Mouse (Mus musculus) megakaryocyte, embryonic 14.5 days (primary cell): ENCODE data around the gene Prkcz. TPM values are rescaled to one million over a fixed set of nuclear protein-coding genes. Genes with fewer than 3 reads are reported as not detected.

Experiments used
- H3K27me3 ChIP-seq: replicated peaks from 2 replicates; pipeline ENCODE3; 2012; ENCODE audit warnings: inconsistent platforms
- H3K36me3 ChIP-seq: replicated peaks from 2 replicates; pipeline ENCODE3; 2012; ENCODE audit warnings: low read length, inconsistent platforms, mixed read lengths
- H3K4me1 ChIP-seq: 2 replicates; pipeline ENCODE4 v1.6.1; 2012; ENCODE audit warnings: inconsistent platforms
- H3K4me3 ChIP-seq: replicated peaks from 2 replicates; pipeline ENCODE3; 2012; ENCODE audit warnings: moderate library complexity, mild to moderate bottlenecking, inconsistent platforms
- H3K9me3 ChIP-seq: 2 replicates; pipeline ENCODE4 v1.6.1; 2012; ENCODE audit warnings: inconsistent platforms
- FLI1 ChIP-seq: IDR thresholded peaks from 2 replicates; pipeline ENCODE4 v1.6.1; 2012; ENCODE audit warnings: low read length, inconsistent platforms, mixed read lengths
- GATA1 ChIP-seq: IDR thresholded peaks from 3 replicates; pipeline ENCODE4 v1.6.1; 2012; ENCODE audit warnings: mixed read lengths, low read length, inconsistent platforms, borderline replicate concordance
- polyA plus RNA-seq: library from polyadenylated mRNA; stranded (reverse); fragments of >175 nt; gene quantifications from 2 replicates; pipeline ENCODE4 v1.2.3, GENCODE M21; 2012; ENCODE audit warnings: low replicate concordance; ENCODE audit not compliant: insufficient read depth

Gene Prkcz
- polyA plus RNA-seq, 1 experiment, result not detected

DNA sequence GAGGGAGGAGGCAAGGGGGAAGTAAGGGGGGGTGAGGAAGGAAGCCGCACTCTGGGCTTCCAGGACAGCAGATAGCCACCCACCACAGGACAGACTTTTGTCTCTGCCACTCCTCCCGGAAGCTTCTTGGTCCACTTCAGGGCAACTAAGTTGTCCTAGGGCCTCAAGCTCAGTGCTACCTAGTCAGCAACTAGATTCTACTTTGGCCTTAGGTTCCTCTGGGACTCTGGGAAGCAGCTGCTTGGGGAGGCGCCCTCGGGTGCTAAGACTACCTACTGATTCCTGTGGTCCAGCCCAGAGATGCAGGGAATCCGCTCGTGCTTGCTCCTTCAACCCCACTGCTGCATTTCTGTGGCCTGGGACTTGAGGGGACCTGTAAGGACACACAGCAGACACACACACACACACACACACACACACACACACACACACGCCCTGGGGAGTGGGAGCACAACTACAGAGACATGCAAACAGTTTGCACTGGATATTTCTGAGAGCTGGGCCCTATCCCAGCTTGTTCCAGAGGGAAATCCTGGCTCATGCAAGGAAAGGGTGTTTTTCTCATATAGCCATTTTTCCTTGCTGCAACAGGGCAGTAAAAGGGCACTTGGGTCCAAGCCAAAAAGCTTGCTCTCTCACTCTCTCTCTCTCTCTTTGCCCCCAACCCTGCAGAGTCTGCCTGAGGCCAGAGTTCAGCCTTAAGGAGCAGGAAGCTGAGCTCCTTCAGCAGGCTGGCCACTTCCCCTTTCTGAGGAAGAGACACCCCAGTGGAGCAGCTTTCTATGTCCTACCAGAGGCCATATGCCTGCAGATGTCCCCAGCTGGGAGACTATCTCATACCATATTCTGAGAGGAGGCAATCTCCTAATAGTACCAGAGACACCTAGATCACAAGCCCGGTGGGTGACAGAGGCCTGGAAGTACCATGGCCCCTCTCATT, 126.5 kb downstream of the Prkcz start:
- TF ChIP-seq FLI1 (no peak), GATA1 (no peak)
- peak overlapping the region; percentile 90 for H3K4me3 ChIP-seq
- no peaks in the 10 kb centered on the region for H3K27me3 ChIP-seq

DNA sequence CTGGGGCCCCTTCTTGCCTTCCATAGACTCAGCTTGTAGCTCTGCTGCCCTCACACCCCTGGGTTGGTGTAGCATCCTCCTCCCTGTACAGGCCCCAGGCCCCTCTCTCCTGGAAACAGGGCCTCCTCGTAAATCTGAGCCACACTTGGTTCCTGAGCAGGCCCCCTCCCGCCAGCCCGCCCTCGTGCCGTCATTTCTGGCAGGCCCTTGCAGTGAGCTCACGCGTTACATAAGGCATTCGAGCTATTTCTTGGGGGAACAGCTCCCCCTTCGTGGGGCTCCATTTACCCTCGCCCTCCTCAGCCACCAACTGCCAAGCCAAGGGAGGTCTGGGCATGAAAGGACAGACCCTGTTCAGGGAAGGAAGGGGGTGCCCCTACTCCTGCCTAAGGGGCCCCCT, 127.3 kb downstream of the Prkcz start:
- Histone ChIP-seq H3K9me3 (no peaks in the 10 kb centered on the region), H3K36me3 (no peaks in the 10 kb centered on the region), H3K4me1 (peaks cover 81% of the 10 kb centered on the region), H3K4me3 (peak overlapping the region; percentile 90), H3K27me3 (no peaks in the 10 kb centered on the region)
- TF ChIP-seq FLI1 (no peak), GATA1 (no peak)

More for the DNA sequence above, 126.5 kb downstream of the Prkcz start:
- Histone ChIP-seq H3K9me3 (no peaks in the 10 kb centered on the region), H3K4me1 (peaks cover 88% of the 10 kb centered on the region), H3K36me3 (no peaks in the 10 kb centered on the region)

DNA sequence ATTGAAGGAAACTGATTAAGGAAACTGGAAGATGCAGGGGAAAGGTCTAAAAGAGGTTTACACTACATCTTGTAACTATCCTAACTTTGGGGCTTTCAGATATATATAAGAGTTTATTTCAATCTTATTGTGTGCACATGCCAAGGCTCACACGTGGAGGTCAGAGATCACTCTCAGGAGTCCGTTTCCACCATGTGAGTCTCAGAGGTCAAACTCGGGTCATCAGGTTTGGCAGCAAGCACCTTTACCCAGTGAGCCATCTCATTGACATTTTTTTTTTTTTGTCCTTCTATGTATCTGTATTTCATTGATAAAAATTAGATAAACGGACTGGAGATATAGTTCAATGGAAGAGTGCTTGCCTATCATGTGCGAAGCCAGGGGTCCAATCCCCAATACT, 132.7 kb downstream of the Prkcz start:
- TF ChIP-seq GATA1 (no peak), FLI1 (no peak)
- no peaks in the 10 kb centered on the region for H3K36me3 ChIP-seq
- peaks cover 63% of the 10 kb centered on the region for H3K4me1 ChIP-seq
- no peaks in the 10 kb centered on the region for H3K9me3 ChIP-seq
- peaks cover 16% of the 10 kb centered on the region for H3K27me3 ChIP-seq
- H3K4me3 ChIP-seq, result no peak overlapping the region

GRCm38 (mm10) chr4:155227986-155228385, 133.2 kb downstream of the Prkcz start:
- H3K4me3 ChIP-seq, result no peak overlapping the region
- no peaks in the 10 kb centered on the region for H3K9me3 ChIP-seq
- TF ChIP-seq FLI1 (no peak), GATA1 (no peak)
- H3K36me3 ChIP-seq, result no peaks in the 10 kb centered on the region
- H3K27me3 ChIP-seq, result peaks cover 16% of the 10 kb centered on the region
- peaks cover 60% of the 10 kb centered on the region for H3K4me1 ChIP-seq

DNA sequence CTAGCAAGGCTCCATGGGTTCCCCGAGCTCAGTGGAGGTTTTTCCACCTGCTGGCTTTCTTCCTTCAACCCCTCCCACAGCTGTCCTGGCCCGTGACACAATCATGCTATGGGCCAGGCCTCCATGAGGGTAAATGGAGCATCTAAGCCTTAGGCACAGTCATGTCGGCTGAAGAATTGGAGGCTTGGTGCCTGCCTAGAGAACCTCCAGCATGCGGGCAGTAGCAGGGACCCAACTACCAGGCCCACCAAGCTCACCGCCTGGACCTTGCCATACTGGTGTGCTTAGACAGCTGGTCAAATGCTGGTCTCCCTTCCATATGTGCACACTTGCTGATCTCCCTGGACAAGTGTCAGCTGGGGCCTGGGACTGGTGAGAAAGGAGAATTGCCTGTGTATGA, 135.2 kb downstream of the Prkcz start:
- TF ChIP-seq GATA1 (no peak), FLI1 (no peak)
- Histone ChIP-seq H3K4me1 (peaks cover 50% of the 10 kb centered on the region), H3K4me3 (no peak overlapping the region), H3K9me3 (no peaks in the 10 kb centered on the region), H3K36me3 (peaks cover 5% of the 10 kb centered on the region), H3K27me3 (peaks cover 16% of the 10 kb centered on the region)

- Histone ChIP-seq H3K27me3 (peaks cover 16% of the 10 kb centered on the region), H3K4me3 (peak overlapping the region; percentile 96), H3K4me1 (peaks cover 67% of the 10 kb centered on the region), H3K36me3 (peaks cover 12% of the 10 kb centered on the region), H3K9me3 (no peaks in the 10 kb centered on the region)
- TF ChIP-seq GATA1 (no peak), FLI1 (no peak; the same call in 1 of the 2 replicates)
Measured at GRCm38 (mm10) chr4:155223594-155224528, 137.3 kb downstream of the Prkcz start.

DNA sequence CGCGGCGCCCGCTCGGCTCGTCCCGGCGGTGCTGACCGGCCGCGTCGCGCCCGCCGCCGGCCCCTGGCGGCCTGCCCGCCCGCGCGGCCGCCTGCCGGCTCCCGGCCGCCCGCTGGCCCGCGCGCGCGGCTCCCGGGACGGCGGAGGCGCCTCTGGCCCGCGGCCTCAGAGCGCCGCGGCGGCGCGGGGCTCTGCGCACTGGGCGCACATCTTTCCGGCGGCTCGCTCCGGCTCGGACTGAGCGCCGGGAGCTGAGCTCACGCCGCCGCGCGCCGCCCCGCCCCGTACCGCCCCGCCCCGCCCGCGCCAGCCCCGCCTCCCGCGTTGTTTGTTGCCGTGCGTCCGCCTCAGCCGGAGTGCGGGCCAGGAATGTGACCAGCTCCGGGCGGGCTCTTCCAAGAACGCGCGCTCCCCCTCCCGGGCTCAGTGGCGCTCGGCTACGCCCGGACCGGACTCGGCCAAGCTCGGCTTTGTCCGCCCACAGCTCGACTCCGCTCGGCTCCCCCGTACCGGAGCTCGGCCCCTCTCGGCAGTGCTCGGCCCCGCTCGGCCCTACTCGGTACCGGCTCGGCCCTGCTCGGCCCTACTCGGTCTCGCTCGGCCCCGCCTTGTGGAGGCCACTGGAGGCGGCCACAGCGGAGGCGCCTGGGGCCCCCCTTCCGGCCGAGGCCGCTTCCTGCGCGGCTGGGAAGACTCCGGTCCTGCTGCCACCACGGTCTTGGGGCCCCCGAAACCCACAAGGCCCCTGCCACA, 138.1 kb downstream of the Prkcz start:
- no peak for TF ChIP-seq GATA1
- TF ChIP-seq FLI1, result peak; percentile 57; the same call in 1 of the 2 replicates
- H3K4me1 ChIP-seq, result peaks cover 76% of the 10 kb centered on the region
- no peaks in the 10 kb centered on the region for H3K9me3 ChIP-seq

DNA sequence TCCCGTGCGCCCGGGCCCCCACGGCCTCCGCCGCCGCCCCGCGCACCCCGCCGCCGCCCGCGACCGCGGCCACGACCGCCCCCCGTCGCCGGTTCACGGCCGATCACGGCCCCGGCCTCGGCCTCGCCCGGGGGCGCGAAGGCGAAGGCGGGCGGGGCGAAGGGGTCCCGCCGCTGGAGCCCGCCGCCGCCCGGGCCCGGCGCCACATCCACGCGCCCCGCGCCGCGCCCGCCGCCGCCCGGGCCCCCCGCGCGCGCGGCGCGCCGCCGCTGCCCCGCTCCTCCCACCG, 138.7 kb downstream of the Prkcz start, which contains the start of gene Ski:
TSS of gene Ski (minus strand) at position 41 of the 289 bp plus-strand sequence.
- TF ChIP-seq FLI1 (no peak), GATA1 (no peak)
- H3K4me3 ChIP-seq, result peak within 1 kb of the TSS; percentile 96
- H3K4me1 ChIP-seq, result peaks cover 79% of the 10 kb centered on the region
- H3K9me3 ChIP-seq, result no peaks in the 10 kb centered on the region
- H3K27me3 ChIP-seq, result peaks cover 16% of the 10 kb centered on the region
- peaks cover 26% of the 10 kb centered on the region for H3K36me3 ChIP-seq

More for the DNA sequence above, 138.1 kb downstream of the Prkcz start:
- peak overlapping the region; percentile 96 for H3K4me3 ChIP-seq
- peaks cover 20% of the 10 kb centered on the region for H3K36me3 ChIP-seq
- H3K27me3 ChIP-seq, result peaks cover 16% of the 10 kb centered on the region
